Mouse (Mus musculus) MEL (cell line): Measurements from ENCODE around the gene Dnajc27. TPM values are rescaled to one million over a fixed set of nuclear protein-coding genes. Genes with fewer than 3 reads are reported as not detected.

Experiments
- DNase-seq: peaks from one replicate; pipeline ENCODE4 v3.0.0; 2011; ENCODE audit warnings: low read depth, low spot score
- H3K27ac ChIP-seq: 2 replicates; pipeline ENCODE4 v1.5.1; 2012; ENCODE audit warnings: low read depth, mild to moderate bottlenecking, control low read depth, low read length, moderate library complexity; ENCODE audit not compliant: control insufficient read depth
- H3K27me3 ChIP-seq, 2 experiments: fragments of 150-350 bp in 1 of 2; sonication (generic) in 1 of 2; 2 replicates each; pipeline ENCODE4 v1.6.1; 2012; ENCODE audit warnings: low read length in 2 of 2, mild to moderate bottlenecking in 2 of 2, improper control_type of control experiment in 1 of 2, moderate library complexity in 1 of 2; ENCODE audit not compliant: insufficient read depth in 2 of 2, control insufficient read depth in 1 of 2
- H3K36me3 ChIP-seq, 2 experiments: 2 replicates each; pipeline ENCODE4 v1.6.1; 2012 to 2014; ENCODE audit warnings: low read length in 2 of 2, improper control_type of control experiment in 1 of 2, inconsistent platforms in 1 of 2, mild to moderate bottlenecking in 1 of 2; ENCODE audit not compliant: insufficient read depth in 2 of 2, control insufficient read depth in 1 of 2
- H3K4me1 ChIP-seq, 2 experiments: fragments of 150-350 bp in 1 of 2; sonication (generic) in 1 of 2; 2 replicates each; pipeline ENCODE4 v1.6.1; 2012; ENCODE audit warnings: low read length in 2 of 2, improper control_type of control experiment in 1 of 2, mild to moderate bottlenecking in 1 of 2; ENCODE audit not compliant: insufficient read depth in 2 of 2, control insufficient read depth in 1 of 2
- H3K4me3 ChIP-seq, 2 experiments: fragments of 150-350 bp in 1 of 2; sonication (generic) in 1 of 2; 2 replicates each; pipeline ENCODE4 v1.5.1; 2012; ENCODE audit warnings: low read depth in 2 of 2, low read length in 2 of 2, mild to moderate bottlenecking in 2 of 2, moderate library complexity in 2 of 2, control low read depth in 1 of 2, improper control_type of control experiment in 1 of 2; ENCODE audit not compliant: control insufficient read depth in 1 of 2, insufficient read depth in 1 of 2
- H3K79me2 ChIP-seq: 2 replicates; pipeline ENCODE4 v1.6.1; 2012; ENCODE audit warnings: mild to moderate bottlenecking, low read length, moderate library complexity; ENCODE audit not compliant: control insufficient read depth, poor library complexity, insufficient read depth
- H3K9ac ChIP-seq: 2 replicates; pipeline ENCODE4 v1.6.1; 2012; ENCODE audit warnings: low read depth, mild to moderate bottlenecking, control low read depth, low read length, moderate library complexity; ENCODE audit not compliant: control insufficient read depth, poor library complexity, severe bottlenecking
- H3K9me3 ChIP-seq: fragments of 150-350 bp; sonication (generic); replicated peaks from 2 replicates; pipeline ENCODE4 v1.6.1; 2012; ENCODE audit warnings: mild to moderate bottlenecking, low read length, improper control_type of control experiment, moderate library complexity; ENCODE audit not compliant: insufficient read depth
- BHLHE40 ChIP-seq: IDR thresholded peaks from 2 replicates; pipeline ENCODE4 v1.6.1; 2012; ENCODE audit warnings: low read depth, mild to moderate bottlenecking, inconsistent platforms, low read length, improper control_type of control experiment, borderline replicate concordance
- E2F4 ChIP-seq: IDR thresholded peaks from 2 replicates; pipeline ENCODE4 v1.6.1; 2011; ENCODE audit warnings: low read depth, low read length, improper control_type of control experiment, borderline replicate concordance
- ELF1 ChIP-seq: IDR thresholded peaks from 2 replicates; pipeline ENCODE4 v1.6.1; 2014; ENCODE audit warnings: low read depth, mild to moderate bottlenecking, inconsistent platforms, low read length, improper control_type of control experiment, moderate library complexity
- EP300 ChIP-seq, 2 experiments: IDR thresholded peaks; 2 replicates each; pipeline ENCODE4 v1.6.1; 2011; ENCODE audit warnings: improper control_type of control experiment in 2 of 2, low read length in 2 of 2, low read depth in 1 of 2, mild to moderate bottlenecking in 1 of 2
- ETS1 ChIP-seq: IDR thresholded peaks from 2 replicates; pipeline ENCODE4 v1.6.1; 2012; ENCODE audit warnings: low read depth, mild to moderate bottlenecking, inconsistent platforms, low read length, improper control_type of control experiment, moderate library complexity
- GABPA ChIP-seq: IDR thresholded peaks from 2 replicates; pipeline ENCODE4 v1.6.1; 2012; ENCODE audit warnings: low read depth, mild to moderate bottlenecking, inconsistent platforms, low read length, improper control_type of control experiment, moderate library complexity
- GATA1 ChIP-seq: IDR thresholded peaks from 2 replicates; pipeline ENCODE4 v1.6.1; 2011; ENCODE audit warnings: low read depth, low read length, improper control_type of control experiment
- HCFC1 ChIP-seq: IDR thresholded peaks from 2 replicates; pipeline ENCODE4 v1.6.1; 2012; ENCODE audit warnings: low read depth, mild to moderate bottlenecking, inconsistent platforms, low read length, improper control_type of control experiment, moderate library complexity
- MXI1 ChIP-seq: IDR thresholded peaks from 2 replicates; pipeline ENCODE4 v1.6.1; 2011; ENCODE audit warnings: mild to moderate bottlenecking, low read depth, low read length, improper control_type of control experiment
- NRF1 ChIP-seq: IDR thresholded peaks from 2 replicates; pipeline ENCODE4 v1.6.1; 2014; ENCODE audit warnings: low read depth, mild to moderate bottlenecking, inconsistent platforms, low read length, improper control_type of control experiment, moderate library complexity; ENCODE audit not compliant: poor library complexity, insufficient read depth, severe bottlenecking
- POLR2AphosphoS5 ChIP-seq: IDR thresholded peaks from 2 replicates; pipeline ENCODE4 v1.6.1; 2012; ENCODE audit warnings: low read depth, borderline replicate concordance, mild to moderate bottlenecking, inconsistent platforms, low read length, moderate library complexity, mixed read lengths
- RAD21 ChIP-seq: IDR thresholded peaks from 2 replicates; pipeline ENCODE4 v1.6.1; 2011; ENCODE audit warnings: mild to moderate bottlenecking, low read depth, low read length, improper control_type of control experiment
- SMC3 ChIP-seq: IDR thresholded peaks from 2 replicates; pipeline ENCODE4 v1.6.1; 2011; ENCODE audit warnings: low read depth, low read length, improper control_type of control experiment
- UBTF ChIP-seq: IDR thresholded peaks from 2 replicates; pipeline ENCODE4 v1.6.1; 2012; ENCODE audit warnings: low read depth, mild to moderate bottlenecking, inconsistent platforms, low read length, improper control_type of control experiment, moderate library complexity, borderline replicate concordance; ENCODE audit not compliant: insufficient read depth
- ZMIZ1 ChIP-seq: IDR thresholded peaks from 2 replicates; pipeline ENCODE4 v1.6.1; 2012; ENCODE audit warnings: low read depth, mild to moderate bottlenecking, inconsistent platforms, low read length, improper control_type of control experiment, moderate library complexity
- ZNF384 ChIP-seq: IDR thresholded peaks from 2 replicates; pipeline ENCODE4 v1.6.1; 2012; ENCODE audit warnings: low read depth, mild to moderate bottlenecking, inconsistent platforms, low read length, improper control_type of control experiment
- polyA plus RNA-seq, 2 experiments: library from polyadenylated mRNA; stranded (reverse) in 1 of 2; unstranded in 1 of 2; fragments of >175 nt in 1 of 2; fragments of >200 nt in 1 of 2; gene quantifications; 2 replicates each; pipeline versions ENCODE4 v1.2.1 to v1.2.4; 2012; ENCODE audit warnings: low replicate concordance in 2 of 2, low read depth in 1 of 2; ENCODE audit not compliant: insufficient read length in 2 of 2, insufficient read depth in 1 of 2, missing spikeins in 1 of 2
- total RNA-seq: library from RNA; depleted of rRNA; stranded (reverse); fragments of 300-350 nt; gene quantifications from 2 replicates; pipeline ENCODE4 v1.2.3, GENCODE M21; 2012

Dnajc27 gene
- total and polyA plus RNA-seq, 3 experiments: 7.9 to 9.7 TPM; not detected in 1

- Histone ChIP-seq H3K9ac (no peak overlapping the region), H3K27ac (no peak overlapping the region), H3K79me2 (no peaks in the 10 kb centered on the region), H3K4me1 (no peaks in the 10 kb centered on the region; a peak in 1 of 4 replicates), H3K9me3 (no peaks in the 10 kb centered on the region), H3K4me3 (no peak overlapping the region), H3K36me3 (peaks cover 0 to 2% of the 10 kb centered on the region in 2 experiments; a peak in 1 of 4 replicates), H3K27me3 (no peaks in the 10 kb centered on the region)
- TF ChIP-seq POLR2AphosphoS5: no peak
- DNase-seq: no peak
Observed at GRCm38 (mm10) chr12:4117136-4117535, 34.8 kb downstream of the Dnajc27 start.

GRCm38 (mm10) chr12:4117579-4117978 lies 35.2 kb downstream of the Dnajc27 start:
- peaks cover 0 to 2% of the 10 kb centered on the region in 2 experiments; a peak in 1 of 4 replicates for H3K36me3 ChIP-seq
- H3K79me2 ChIP-seq: no peaks in the 10 kb centered on the region
- no peak overlapping the region for H3K9ac ChIP-seq
- H3K4me3 ChIP-seq: no peak overlapping the region
- no peaks in the 10 kb centered on the region; a peak in 1 of 4 replicates for H3K4me1 ChIP-seq
- H3K27me3 ChIP-seq: no peaks in the 10 kb centered on the region
- DNase-seq: no peak
- TF ChIP-seq ETS1: no peak
- TF ChIP-seq NRF1: no peak
- TF ChIP-seq EP300 (IDR thresholded peaks at IDR 0.05; ENCODE audit: low read depth in 1 of 2, low read length in 2 of 2): no peak
- TF ChIP-seq UBTF: no peak
- TF ChIP-seq GATA1: no peak
- TF ChIP-seq HCFC1: no peak
- no peak for TF ChIP-seq SMC3
- TF ChIP-seq E2F4: no peak
- no peak for TF ChIP-seq GABPA
- no peak for TF ChIP-seq RAD21
- TF ChIP-seq ZMIZ1: no peak
- no peak overlapping the region for H3K27ac ChIP-seq
- H3K9me3 ChIP-seq: no peaks in the 10 kb centered on the region

- H3K27me3 ChIP-seq: no peaks in the 10 kb centered on the region
- H3K4me3 ChIP-seq: no peak overlapping the region
- H3K79me2 ChIP-seq: no peaks in the 10 kb centered on the region
- DNase-seq: no peak
- H3K4me1 ChIP-seq: no peaks in the 10 kb centered on the region
- H3K27ac ChIP-seq: no peak overlapping the region
- H3K9me3 ChIP-seq: no peaks in the 10 kb centered on the region
- H3K9ac ChIP-seq: no peak overlapping the region
- TF ChIP-seq ZNF384 (no peak), BHLHE40 (no peak), NRF1 (no peak), RAD21 (no peak), MXI1 (no peak), GATA1 (no peak), UBTF (no peak), ELF1 (no peak), ZMIZ1 (no peak)
- H3K36me3 ChIP-seq: no peaks in the 10 kb centered on the region
Observed at GRCm38 (mm10) chr12:4127346-4127745, 45.0 kb downstream of the Dnajc27 start.
